ENCODE assay signal across 9 mouse cellular contexts in the genomic region with DNA sequence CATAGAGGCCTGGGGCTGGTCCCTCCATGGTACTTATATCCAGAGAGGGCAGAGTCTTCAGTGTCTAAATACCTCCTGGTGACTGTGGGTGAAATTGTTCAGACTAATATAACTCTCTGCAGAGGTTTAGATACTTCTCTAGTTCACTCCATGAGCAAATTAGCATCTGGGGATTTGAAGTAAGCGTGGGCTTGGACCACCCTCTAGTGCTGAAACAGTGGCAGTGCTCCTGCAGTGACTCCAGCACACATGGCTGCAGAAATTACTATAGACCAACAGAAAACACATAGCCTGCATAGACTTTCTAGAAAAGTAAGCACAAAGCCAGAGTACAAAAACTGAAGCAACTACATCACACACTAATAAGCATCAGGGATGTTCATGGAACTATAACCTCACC. TPM values are rescaled to one million over a fixed set of nuclear protein-coding genes. Genes with fewer than 3 reads are reported as not detected.
DNase-seq lines count a peak whose midpoint lies in the region; ATAC-seq and TF ChIP-seq lines count a peak whose summit lies in the region.
"Had no signal": no experiment of that assay in that cellular context is flagged by ENCODE, and none has a peak within 500 bp of the region (broad histone marks: within the 10 kb centered on the region; RNA-seq: fewer than 3 reads in every experiment).

No protein-coding gene starts in this region.

- H3K79me3 ChIP-seq in C2C12 (ENCODE audit: low read depth): no peaks in the 10 kb centered on the region

- H3K4me2 ChIP-seq in liver, embryonic 14.5 days (ENCODE audit: low read depth): no peak overlapping the region
- H3K4me2 ChIP-seq in neural tube, embryonic 15.5 days: no peak overlapping the region
- H3K4me2 ChIP-seq: heart, embryonic 13.5 days had no signal

- H3ac ChIP-seq in C2C12 (ENCODE audit: control insufficient read depth, insufficient read length, low read depth): no peak overlapping the region

- H3K27ac ChIP-seq in liver, embryonic 14.5 days: no peak overlapping the region
- H3K27ac ChIP-seq in neural tube, embryonic 15.5 days (replicated peaks): no peak overlapping the region
- H3K27ac ChIP-seq: heart, embryonic 13.5 days had no signal

- peak; percentile 62 for TF ChIP-seq CTCF in C2C12 (IDR thresholded peaks at IDR 0.05; ENCODE audit: control insufficient read depth, insufficient read depth, insufficient read length)
- peak; percentile 60 for TF ChIP-seq CTCF in liver, embryonic 14.5 days (IDR thresholded peaks at IDR 0.05; ENCODE audit: low read depth)

- peak; percentile 92 for ATAC-seq in common myeloid progenitor, adult 5-6 weeks (replicated peaks; ENCODE audit: low read depth, poor library complexity, severe bottlenecking)
- ATAC-seq in liver, embryonic 14.5 days (ENCODE audit: insufficient read depth): no peak
- peak; percentile 87 for ATAC-seq in neural tube, embryonic 15.5 days (ENCODE audit: low FRiP score)

- 13% methylated on average over 1 of the region's 1 CpGs for WGBS in liver, embryonic 14.5 days (ENCODE audit: insufficient replicate concordance)
- WGBS in neural tube, embryonic 15.5 days: 28% methylated on average over 1 of the region's 1 CpGs

- TF ChIP-seq EP300 in liver, embryonic 14.5 days (IDR thresholded peaks at IDR 0.05; ENCODE audit: low read depth): no peak

- H3K4me3 ChIP-seq in C2C12 (ENCODE audit: insufficient read depth, poor library complexity, severe bottlenecking): no peak overlapping the region
- no peak overlapping the region for H3K4me3 ChIP-seq in liver, embryonic 14.5 days (ENCODE audit: insufficient read depth in 1 of 2, low read depth in 2 of 2, low read length in 2 of 2)
- H3K4me3 ChIP-seq in neural tube, embryonic 15.5 days (replicated peaks): no peak overlapping the region
- H3K4me3 ChIP-seq: heart, embryonic 13.5 days had no signal

- H3K9me3 ChIP-seq in liver, embryonic 14.5 days (ENCODE audit: control insufficient read depth, low read length): no peaks in the 10 kb centered on the region
- no peaks in the 10 kb centered on the region for H3K9me3 ChIP-seq in neural tube, embryonic 15.5 days (replicated peaks)
- H3K9me3 ChIP-seq: heart, embryonic 13.5 days had no signal

- H3K27me3 ChIP-seq in C2C12 (ENCODE audit: control insufficient read depth, insufficient read depth, insufficient read length): peaks cover 1% of the 10 kb centered on the region
- no peaks in the 10 kb centered on the region for H3K27me3 ChIP-seq in liver, embryonic 14.5 days (ENCODE audit: control insufficient read depth, insufficient read depth, low read length)
- H3K27me3 ChIP-seq in neural tube, embryonic 15.5 days (replicated peaks): no peaks in the 10 kb centered on the region

- H3K79me2 ChIP-seq in C2C12 (ENCODE audit: control insufficient read depth, insufficient read depth): no peaks in the 10 kb centered on the region

- H3K36me3 ChIP-seq in C2C12 (ENCODE audit: control insufficient read depth, insufficient read depth): no peaks in the 10 kb centered on the region
- H3K36me3 ChIP-seq in liver, embryonic 14.5 days (replicated peaks; ENCODE audit: control insufficient read depth, insufficient read depth, low read depth): no peaks in the 10 kb centered on the region
- no peaks in the 10 kb centered on the region for H3K36me3 ChIP-seq in neural tube, embryonic 15.5 days
- H3K36me3 ChIP-seq: heart, embryonic 13.5 days had no signal

- no peaks in the 10 kb centered on the region for H3K4me1 ChIP-seq in liver, embryonic 14.5 days (replicated peaks; ENCODE audit: control insufficient read depth in 2 of 2, insufficient read depth in 2 of 2, low read length in 1 of 2)
- H3K4me1 ChIP-seq in neural tube, embryonic 15.5 days: no peaks in the 10 kb centered on the region
- H3K4me1 ChIP-seq: heart, embryonic 13.5 days had no signal

- peak; percentile 62 for DNase-seq in R1 (ENCODE audit: low read depth, low spot score)
- DNase-seq in gastrocnemius, postnatal 10 days: peak; percentile 29
- peak; percentile 60 for DNase-seq in kidney, postnatal 14 days
- peak in 1 of 3 experiments; percentile 2 for DNase-seq in liver, embryonic 14.5 days (ENCODE audit: low read depth in 3 of 3, low spot score in 3 of 3)
- peak; percentile 14 for DNase-seq in urinary bladder, postnatal 25 days (ENCODE audit: low spot score)

- H3K9ac ChIP-seq in liver, embryonic 14.5 days (replicated peaks): no peak overlapping the region
- no peak overlapping the region for H3K9ac ChIP-seq in neural tube, embryonic 15.5 days (replicated peaks)
- H3K9ac ChIP-seq: heart, embryonic 13.5 days had no signal

TF ChIP-seq in C2C12, 6 proteins besides CTCF, POLR2A, EP300 and RAD21:
- TF ChIP-seq MYOD1 (IDR thresholded peaks at IDR 0.05; ENCODE audit: control insufficient read depth, insufficient read length, low read depth) (no peak), MAX (IDR thresholded peaks at IDR 0.05) (no peak), CEBPB (IDR thresholded peaks at IDR 0.05; ENCODE audit: low read depth) (no peak), FOSL1 (IDR thresholded peaks at IDR 0.05; ENCODE audit: insufficient read depth, low read length, poor library complexity, severe bottlenecking) (no peak), USF1 (IDR thresholded peaks at IDR 0.05; ENCODE audit: low read depth) (no peak)

RNA-seq across cellular contexts. Expression of a gene that starts 57.7 kb away (rescaled TPM):
- not detected for polyA plus RNA-seq in C2C12 (2012; fragmentation: generic; extraction: Trizol)
- not detected in 2 replicates for total RNA-seq in common myeloid progenitor, adult 5-6 weeks (2017)
- under 1 TPM; 0.11 to 0.12 TPM for total RNA-seq in gastrocnemius, postnatal 10 days (2021)
- not detected in 2 replicates for polyA plus RNA-seq in liver, embryonic 14.5 days (2012; rRNA removed)
- polyA plus RNA-seq in liver, embryonic 14.5 days (2014; fragmentation: Nextera tagmentation; extraction: Ambion mirVana): not detected in 2 replicates
- polyA plus RNA-seq in neural tube, embryonic 15.5 days (2015; fragmentation: Nextera tagmentation; extraction: Ambion mirVana): not detected in 2 replicates
- polyA plus RNA-seq: heart, embryonic 13.5 days had no signal
